Mouse (Mus musculus) embryo, embryonic 9.5 days (tissue): ENCODE measurements at regions not wholly inside any gene's neighbourhood (a gene's known extent, or its start where the extent isn't known, plus 50 kb on each side); places are given as distances from the start of the nearest gene placed in this dataset.

ENCODE experiments used
- DNase-seq: peaks from one replicate; pipeline ENCODE4 v3.0.0-alpha.2; 2017; ENCODE audit errors: extremely low spot score

DNA sequence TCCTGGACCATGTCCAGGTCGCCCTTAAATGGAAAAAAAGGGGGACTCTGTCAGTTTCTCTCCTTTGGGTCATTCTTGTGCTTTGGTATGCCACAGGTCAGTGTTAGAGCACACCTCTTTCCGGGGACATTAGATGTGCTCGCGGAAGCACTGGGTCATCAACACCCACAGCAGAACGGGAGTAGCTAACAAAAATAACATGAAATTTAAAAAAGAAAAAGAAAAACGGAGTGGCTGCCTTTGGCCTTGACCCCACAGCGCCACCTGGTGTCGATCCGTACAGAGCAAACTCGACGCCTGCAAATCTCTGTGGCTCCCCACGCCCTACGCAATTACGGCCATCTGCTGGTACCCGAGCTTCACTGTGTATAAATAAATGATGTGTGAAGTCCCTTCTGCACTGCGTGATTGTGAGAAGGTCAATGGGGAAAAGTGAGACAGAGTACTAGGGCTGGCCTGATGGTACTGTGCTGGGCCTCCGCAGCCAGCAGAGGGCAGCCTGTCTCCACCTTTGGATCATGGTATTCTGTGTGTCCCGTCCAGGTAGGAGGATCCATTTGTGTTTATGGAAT lies 99.0 kb upstream of the Slc7a12 start:
- peak; percentile 75 for DNase-seq

- no peak for DNase-seq
These were observed 89.8 kb upstream of the Slc7a12 start for GRCm38 (mm10) chr3:14390656-14391055.

GRCm38 (mm10) chr3:14398676-14399075 lies 81.8 kb upstream of the Slc7a12 start:
- no peak for DNase-seq

- DNase-seq: no peak
These were observed 71.9 kb upstream of the Slc7a12 start for GRCm38 (mm10) chr3:14408435-14409125.
